Mouse (Mus musculus) ES-E14 (cell line): ENCODE data around the gene Rad50. TPM values are rescaled to one million over a fixed set of nuclear protein-coding genes. Genes with fewer than 3 reads are reported as not detected.

Source experiments
- DNase-seq: peaks from one replicate; pipeline ENCODE4 v3.0.0-alpha.2; 2013; ENCODE audit warnings: low read depth, low spot score
- H3K27ac ChIP-seq: 2 replicates; pipeline ENCODE4 v1.5.1; 2012; ENCODE audit warnings: low read depth, mild to moderate bottlenecking, low read length, moderate library complexity, mixed read lengths; ENCODE audit not compliant: poor library complexity, insufficient read depth, severe bottlenecking
- H3K36me3 ChIP-seq: 2 replicates; pipeline ENCODE4 v1.6.1; 2012; ENCODE audit warnings: mild to moderate bottlenecking, low read length, moderate library complexity, mixed read lengths; ENCODE audit not compliant: control insufficient read depth, poor library complexity, insufficient read depth, severe bottlenecking
- H3K4me1 ChIP-seq, 2 experiments: fragments of 150-350 bp in 1 of 2; sonication (generic) in 1 of 2; 2 replicates each; pipeline ENCODE4 v1.6.1; 2012; ENCODE audit warnings: low read length in 2 of 2, mild to moderate bottlenecking in 1 of 2, mixed read lengths in 1 of 2; ENCODE audit not compliant: control insufficient read depth in 2 of 2, insufficient read depth in 2 of 2, poor library complexity in 1 of 2
- H3K4me3 ChIP-seq, 2 experiments: fragments of 150-350 bp in 1 of 2; sonication (generic) in 1 of 2; 2 replicates each; pipeline ENCODE4 v1.5.1; 2012; ENCODE audit warnings: low read length in 2 of 2, low read depth in 1 of 2, mild to moderate bottlenecking in 1 of 2, mixed read lengths in 1 of 2; ENCODE audit not compliant: insufficient read depth in 1 of 2, poor library complexity in 1 of 2, severe bottlenecking in 1 of 2
- H3K9ac ChIP-seq: 2 replicates; pipeline ENCODE4 v1.6.1; 2012; ENCODE audit warnings: low read depth, mild to moderate bottlenecking, low read length, mixed read lengths; ENCODE audit not compliant: poor library complexity, insufficient read depth, severe bottlenecking
- H3K9me3 ChIP-seq: fragments of 150-350 bp; sonication (generic); 2 replicates; pipeline ENCODE4 v1.6.1; 2012; ENCODE audit warnings: low read depth, mild to moderate bottlenecking, low read length; ENCODE audit not compliant: control insufficient read depth, insufficient read depth
- CHD2 ChIP-seq: IDR thresholded peaks from 2 replicates; pipeline ENCODE4 v1.6.1; 2014; ENCODE audit warnings: mild to moderate bottlenecking, low read depth, low read length, inconsistent platforms
- HCFC1 ChIP-seq: IDR thresholded peaks from 2 replicates; pipeline ENCODE4 v1.6.1; 2012; ENCODE audit warnings: low read length, inconsistent platforms, borderline replicate concordance; ENCODE audit not compliant: insufficient read depth
- MAFK ChIP-seq: IDR thresholded peaks from 2 replicates; pipeline ENCODE4 v1.6.1; 2014; ENCODE audit warnings: mild to moderate bottlenecking, low read depth, low read length, inconsistent platforms; ENCODE audit not compliant: insufficient read depth
- ZC3H11A ChIP-seq: IDR thresholded peaks from 2 replicates; pipeline ENCODE4 v1.6.1; 2012; ENCODE audit warnings: low read depth, mild to moderate bottlenecking, inconsistent platforms, low read length, borderline replicate concordance
- ZNF384 ChIP-seq: IDR thresholded peaks from 2 replicates; pipeline ENCODE4 v1.6.1; 2012; ENCODE audit warnings: low read depth, low read length, inconsistent platforms
- in situ Hi-C, 2 experiments: fragments of 600-800 bp; cut with MboI; formaldehyde crosslinking; loops; one replicate each; pipeline ENCODE4 v1.15.1; 2025; ENCODE audit warnings: low sequenced_read_pairs in 2 of 2, inconsistent platforms in 1 of 2; ENCODE audit not compliant: unreplicated experiment in 2 of 2
- total RNA-seq: library from RNA; depleted of rRNA; stranded (reverse); fragments of 300-350 nt; gene quantifications from 2 replicates; pipeline ENCODE4 v1.2.3, GENCODE M21; 2012

Gene Rad50
- total RNA-seq, 1 experiment: 32.0 TPM

DNA sequence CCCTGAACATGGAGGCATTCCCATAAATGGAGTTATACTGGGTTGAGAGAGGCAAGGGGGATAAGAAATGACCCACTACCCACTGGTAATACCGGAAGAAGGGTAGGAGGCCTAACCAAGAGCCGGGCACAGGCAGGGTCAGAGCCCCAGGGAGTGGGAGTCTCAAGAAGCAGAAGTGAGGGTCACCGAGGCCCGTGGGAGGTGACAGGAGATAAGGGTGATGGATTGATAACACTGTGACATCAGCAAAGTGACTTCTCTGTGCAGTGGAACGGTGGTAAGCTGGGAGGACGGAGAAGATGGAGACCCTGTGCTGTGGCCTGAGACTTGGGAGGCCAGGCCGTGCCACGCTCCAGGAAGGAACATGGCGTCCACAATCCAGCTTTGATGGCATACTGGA lies 83.5 kb downstream of the Rad50 start:
- no peaks in the 10 kb centered on the region for H3K36me3 ChIP-seq
- no peak for DNase-seq
- H3K27ac ChIP-seq: no peak overlapping the region
- H3K9me3 ChIP-seq: no peaks in the 10 kb centered on the region
- no peaks in the 10 kb centered on the region; a peak in 1 of 4 replicates for H3K4me1 ChIP-seq
- no peak overlapping the region for H3K4me3 ChIP-seq
- in situ Hi-C loops: no loop called here
- H3K9ac ChIP-seq: no peak overlapping the region
- no peak for TF ChIP-seq ZNF384
- no peak for TF ChIP-seq HCFC1
- TF ChIP-seq MAFK: no peak
- no peak for TF ChIP-seq ZC3H11A
- no peak for TF ChIP-seq CHD2

DNA sequence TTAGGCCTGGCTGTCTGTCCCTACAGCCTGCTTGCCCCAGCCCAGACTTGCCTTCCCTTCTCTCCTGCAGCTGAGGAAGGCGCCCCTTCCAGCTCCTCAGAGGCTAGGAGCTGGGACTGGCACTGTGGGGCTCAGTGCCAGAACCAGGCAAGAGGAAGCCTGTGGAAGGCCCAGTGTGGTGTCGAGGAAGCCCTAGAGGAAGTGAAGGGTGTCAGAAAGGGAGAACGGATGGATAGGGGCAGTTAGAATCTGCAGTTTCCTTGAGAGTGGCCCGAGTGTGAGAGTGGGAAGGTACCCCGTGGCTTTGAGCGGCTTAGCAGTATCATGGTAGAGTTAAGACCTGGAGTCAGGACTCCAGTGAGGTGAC lies 84.7 kb downstream of the Rad50 start:
- no peak for DNase-seq
- H3K4me3 ChIP-seq: no peak overlapping the region
- TF ChIP-seq ZC3H11A (no peak), ZNF384 (no peak), MAFK (no peak), CHD2 (no peak), HCFC1 (no peak)
- H3K4me1 ChIP-seq: no peaks in the 10 kb centered on the region; a peak in 1 of 4 replicates
- in situ Hi-C loops: no loop called here
- no peaks in the 10 kb centered on the region for H3K9me3 ChIP-seq
- no peak overlapping the region for H3K9ac ChIP-seq
- no peak overlapping the region for H3K27ac ChIP-seq
- no peaks in the 10 kb centered on the region for H3K36me3 ChIP-seq

DNA sequence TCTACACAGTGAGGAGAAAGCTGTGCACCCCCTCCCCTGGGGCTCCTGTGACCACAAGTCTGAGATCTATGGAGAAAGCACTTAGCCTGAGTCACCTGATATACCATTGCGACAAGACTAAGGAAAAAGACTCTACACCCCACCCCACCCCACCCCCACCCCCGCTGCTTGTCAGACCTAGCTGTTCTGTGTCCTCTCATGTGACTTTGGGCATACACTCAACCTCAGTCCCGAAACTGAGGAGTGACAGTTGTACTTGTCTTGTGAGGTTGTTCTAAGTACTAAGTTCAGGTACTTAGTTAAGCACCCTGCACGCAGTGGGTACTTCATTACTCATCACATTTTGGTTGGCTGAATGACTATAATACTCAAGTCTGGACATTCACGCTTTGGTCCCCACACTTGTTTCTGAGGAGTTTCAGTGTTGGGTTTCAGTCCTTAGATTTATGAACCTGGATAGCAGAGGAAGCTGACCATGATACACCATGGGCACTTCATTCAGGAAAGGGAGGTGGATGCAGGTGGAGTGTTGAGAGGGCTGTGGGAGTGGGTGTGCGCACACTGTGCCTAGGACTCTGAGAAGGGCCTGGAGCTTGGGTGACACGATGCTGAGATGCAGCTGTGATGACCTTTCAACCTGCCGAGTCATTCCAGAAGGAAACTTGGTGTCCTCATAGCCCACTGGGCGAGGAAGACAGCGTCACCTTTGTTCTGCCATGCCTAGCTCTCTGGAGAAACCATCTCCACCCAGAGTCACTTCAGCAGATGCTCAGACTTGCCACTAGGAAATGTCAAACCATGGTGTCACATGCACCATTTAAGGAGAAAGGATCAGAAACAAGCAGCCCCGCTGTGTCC lies 85.3 kb downstream of the Rad50 start:
- no peak for TF ChIP-seq ZC3H11A
- TF ChIP-seq HCFC1: no peak
- TF ChIP-seq CHD2: no peak
- no peak for TF ChIP-seq ZNF384
- TF ChIP-seq MAFK: no peak

DNA sequence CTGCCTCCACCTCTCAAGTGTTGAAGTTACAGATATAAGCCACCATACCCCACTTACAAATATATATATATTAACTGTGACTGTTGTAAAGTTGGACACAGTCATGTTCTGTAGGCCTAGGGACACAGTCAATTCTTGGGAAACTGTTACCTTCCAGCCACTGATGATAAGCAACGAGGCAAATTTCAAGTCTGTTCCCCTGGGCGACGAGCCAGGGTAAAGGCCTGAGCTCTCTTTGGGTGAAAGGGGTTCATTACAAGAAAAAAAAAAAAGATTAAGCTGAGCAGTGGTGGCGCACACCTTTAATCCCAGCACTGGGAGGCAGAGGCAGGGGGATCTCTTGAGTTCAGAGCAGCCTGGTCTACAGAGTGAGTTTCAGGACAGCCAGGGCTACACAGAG lies 87.0 kb downstream of the Rad50 start:
- Histone ChIP-seq H3K27ac (no peak overlapping the region), H3K9me3 (no peaks in the 10 kb centered on the region), H3K36me3 (no peaks in the 10 kb centered on the region), H3K4me1 (no peaks in the 10 kb centered on the region; a peak in 1 of 4 replicates), H3K9ac (no peak overlapping the region), H3K4me3 (no peak overlapping the region)
- DNase-seq: no peak
- TF ChIP-seq CHD2: no peak
- no peak for TF ChIP-seq HCFC1
- TF ChIP-seq MAFK: no peak
- TF ChIP-seq ZC3H11A: no peak
- no peak for TF ChIP-seq ZNF384
- in situ Hi-C loops: no loop called here

More for the DNA sequence above, 85.3 kb downstream of the Rad50 start:
- H3K9me3 ChIP-seq: no peaks in the 10 kb centered on the region
- no peak for DNase-seq
- H3K9ac ChIP-seq: no peak overlapping the region
- H3K27ac ChIP-seq: no peak overlapping the region
- H3K4me3 ChIP-seq: no peak overlapping the region
- no peaks in the 10 kb centered on the region for H3K36me3 ChIP-seq
- no peaks in the 10 kb centered on the region; a peak in 1 of 4 replicates for H3K4me1 ChIP-seq
- in situ Hi-C loops: no loop called here
